Mouse (Mus musculus): ENCODE data around the gene H2afy. TPM values are rescaled to one million over a fixed set of nuclear protein-coding genes. Genes with fewer than 3 reads are reported as not detected.

Gene H2afy
- total RNA-seq, 2 experiments from 2014 or later: 115 to 121 TPM

GRCm38 (mm10) chr13:56113431-56114248 lies 22.5 kb downstream of the H2afy start:
- DNase-seq (ENCODE audit: low spot score in 2 of 2): no peak

- peak; percentile 62 to 71 for DNase-seq (ENCODE audit: low spot score in 2 of 2)
Observed at GRCm38 (mm10) chr13:56112980-56113379, 23.2 kb downstream of the H2afy start.

- DNase-seq (ENCODE audit: low spot score in 2 of 2): no peak
Observed at GRCm38 (mm10) chr13:56112496-56112895, 23.7 kb downstream of the H2afy start.

- no peak for DNase-seq (ENCODE audit: low spot score in 2 of 2)
Observed at GRCm38 (mm10) chr13:56111601-56112000, 24.6 kb downstream of the H2afy start.

GRCm38 (mm10) chr13:56110694-56111531 lies 25.2 kb downstream of the H2afy start:
- DNase-seq (ENCODE audit: low spot score in 2 of 2): no peak

- DNase-seq (ENCODE audit: low spot score in 2 of 2): no peak
Observed at GRCm38 (mm10) chr13:56109703-56110102, 26.5 kb downstream of the H2afy start.

- DNase-seq (ENCODE audit: low spot score in 2 of 2): no peak
Observed at GRCm38 (mm10) chr13:56108849-56109519, 27.2 kb downstream of the H2afy start.

- DNase-seq (ENCODE audit: low spot score in 2 of 2): no peak
Observed at GRCm38 (mm10) chr13:56104971-56105391, 31.2 kb downstream of the H2afy start.

- DNase-seq (ENCODE audit: low spot score in 2 of 2): peak in 1 of 2 experiments; percentile 76
Observed at GRCm38 (mm10) chr13:56103796-56104746, 32.1 kb downstream of the H2afy start.

GRCm38 (mm10) chr13:56102160-56102559 lies 34.0 kb downstream of the H2afy start:
- DNase-seq (ENCODE audit: low spot score in 2 of 2): no peak

- DNase-seq (ENCODE audit: low spot score in 2 of 2): no peak
Observed at GRCm38 (mm10) chr13:56095601-56096195, 40.5 kb downstream of the H2afy start.

GRCm38 (mm10) chr13:56094544-56094943 lies 41.6 kb downstream of the H2afy start:
- no peak for DNase-seq (ENCODE audit: low spot score in 2 of 2)

- DNase-seq (ENCODE audit: low spot score in 2 of 2): peak in 1 of 2 experiments; percentile 48
Observed at GRCm38 (mm10) chr13:56093680-56094079, 42.5 kb downstream of the H2afy start.

GRCm38 (mm10) chr13:56092606-56093005 lies 43.6 kb downstream of the H2afy start:
- no peak for DNase-seq (ENCODE audit: low spot score in 2 of 2)

GRCm38 (mm10) chr13:56090597-56090996 lies 45.6 kb downstream of the H2afy start:
- DNase-seq (ENCODE audit: low spot score in 2 of 2): no peak

- DNase-seq (ENCODE audit: low spot score in 2 of 2): peak in 1 of 2 experiments; percentile 56
Observed at GRCm38 (mm10) chr13:56088602-56089001, 47.6 kb downstream of the H2afy start.

GRCm38 (mm10) chr13:56087936-56088335 lies 48.2 kb downstream of the H2afy start:
- no peak for DNase-seq (ENCODE audit: low spot score in 2 of 2)

GRCm38 (mm10) chr13:56084146-56084905 lies 51.8 kb downstream of the H2afy start:
- no peak for DNase-seq (ENCODE audit: low spot score in 2 of 2)

- no peak for DNase-seq (ENCODE audit: low spot score in 2 of 2)
Observed at GRCm38 (mm10) chr13:56081656-56082055, 54.5 kb downstream of the H2afy start.
